24 mouse cellular contexts compared by ENCODE assay signal in genomic region chr16:22499951-22500350, GRCm38 (mm10).
DNase-seq lines count a peak whose midpoint lies in the region; ATAC-seq and TF ChIP-seq lines count a peak whose summit lies in the region.
"Had no signal": no experiment of that assay in that cellular context is flagged by ENCODE, and none has a peak within 500 bp of the region (broad histone marks: within the 10 kb centered on the region; RNA-seq: fewer than 3 reads in every experiment).

No protein-coding gene starts in this region.

- H3K36me3 ChIP-seq in heart, embryonic 12.5 days = no peaks in the 10 kb centered on the region
- no peaks in the 10 kb centered on the region for H3K36me3 ChIP-seq in heart, postnatal 0 days (replicated peaks; ENCODE audit: control insufficient read depth, insufficient read depth, low read length)
- H3K36me3 ChIP-seq: embryonic facial prominence, embryonic 13.5 days; forebrain, embryonic 10.5 days; limb, embryonic 13.5 days; lung, embryonic 15.5 days; midbrain, embryonic 13.5 days; neural tube, embryonic 15.5 days; stomach, embryonic 15.5 days had no signal

- no peak overlapping the region for H3K4me3 ChIP-seq in heart, embryonic 12.5 days
- H3K4me3 ChIP-seq in heart, postnatal 0 days (ENCODE audit: low read depth, low read length) = no peak overlapping the region
- H3K4me3 ChIP-seq: embryonic facial prominence, embryonic 13.5 days; forebrain, embryonic 10.5 days; gastrocnemius, adult 2 months; limb, embryonic 13.5 days; lung, embryonic 15.5 days; midbrain, embryonic 13.5 days; neural tube, embryonic 15.5 days; stomach, embryonic 15.5 days had no signal

- no peak for ATAC-seq in heart, embryonic 12.5 days (ENCODE audit: insufficient number of reproducible peaks, low FRiP score)
- no peak for ATAC-seq in heart, postnatal 0 days (ENCODE audit: insufficient read depth, low read depth)
- 0 out of 2 replicates have a peak, but pooled peaks have one; percentile 26 for ATAC-seq in megakaryocyte progenitor cell, adult 5-6 weeks (replicated peaks; ENCODE audit: poor library complexity)
- ATAC-seq: activated CD4-positive, CD25-positive, alpha-beta regulatory T cell, adult 4 months; forebrain, embryonic 16.5 days; hindbrain, embryonic 16.5 days; midbrain, embryonic 13.5 days had no signal

- peaks cover 44% of the 10 kb centered on the region for H3K4me1 ChIP-seq in heart, embryonic 12.5 days (replicated peaks)
- peaks cover 48% of the 10 kb centered on the region for H3K4me1 ChIP-seq in heart, postnatal 0 days (ENCODE audit: control insufficient read depth, insufficient read depth)
- H3K4me1 ChIP-seq: midbrain, embryonic 13.5 days had no signal

- TF ChIP-seq CTCF in heart, postnatal 0 days (IDR thresholded peaks at IDR 0.05; ENCODE audit: low read depth) = no peak

- H3K9me3 ChIP-seq in heart, embryonic 12.5 days (replicated peaks) = no peaks in the 10 kb centered on the region
- no peaks in the 10 kb centered on the region for H3K9me3 ChIP-seq in heart, postnatal 0 days (replicated peaks; ENCODE audit: control insufficient read depth, low read length)
- H3K9me3 ChIP-seq: embryonic facial prominence, embryonic 13.5 days; forebrain, embryonic 10.5 days; limb, embryonic 13.5 days; lung, embryonic 15.5 days; midbrain, embryonic 13.5 days; neural tube, embryonic 15.5 days; stomach, embryonic 15.5 days had no signal

- no peak overlapping the region for H3K9ac ChIP-seq in heart, embryonic 12.5 days
- no peak overlapping the region for H3K9ac ChIP-seq in heart, postnatal 0 days (replicated peaks; ENCODE audit: low read depth, low read length)
- H3K9ac ChIP-seq: embryonic facial prominence, embryonic 13.5 days; limb, embryonic 13.5 days; lung, embryonic 15.5 days; midbrain, embryonic 13.5 days; neural tube, embryonic 15.5 days; stomach, embryonic 15.5 days had no signal

- H3K27me3 ChIP-seq in heart, embryonic 12.5 days (replicated peaks) = no peaks in the 10 kb centered on the region
- H3K27me3 ChIP-seq in heart, postnatal 0 days (ENCODE audit: control insufficient read depth, insufficient read depth, low read length) = no peaks in the 10 kb centered on the region
- H3K27me3 ChIP-seq: embryonic facial prominence, embryonic 13.5 days; limb, embryonic 13.5 days; lung, embryonic 15.5 days; midbrain, embryonic 13.5 days; neural tube, embryonic 15.5 days; stomach, embryonic 15.5 days had no signal

- peak; percentile 42 for DNase-seq in heart, adult 8-10 months (ENCODE audit: low spot score)
- DNase-seq in adrenal gland, postnatal 10 days = peak; percentile 25
- peak; percentile 46 for DNase-seq in heart, postnatal 0 days (ENCODE audit: low spot score)
- no peak for DNase-seq in retina, postnatal 1 day
- no peak for DNase-seq in embryo, embryonic 10 days (ENCODE audit: low spot score)
- DNase-seq: cerebellum, adult 11-12 months; cerebellum, adult 9-11 months; gastrocnemius, adult 2 months; kidney, postnatal 4 days; right cerebral cortex, postnatal 25 days; thymus, postnatal 14 days had no signal

- no peak overlapping the region for H3K4me2 ChIP-seq in heart, embryonic 12.5 days
- H3K4me2 ChIP-seq in heart, postnatal 0 days (ENCODE audit: low read depth, low read length) = no peak overlapping the region
- H3K4me2 ChIP-seq: embryonic facial prominence, embryonic 13.5 days; limb, embryonic 13.5 days; liver, embryonic 11.5 days; lung, embryonic 15.5 days; midbrain, embryonic 13.5 days; neural tube, embryonic 15.5 days; stomach, embryonic 15.5 days had no signal

- H3K27ac ChIP-seq in heart, embryonic 12.5 days (ENCODE audit: poor library complexity, severe bottlenecking) = no peak overlapping the region
- no peak overlapping the region for H3K27ac ChIP-seq in heart, postnatal 0 days (ENCODE audit: low read depth)
- H3K27ac ChIP-seq: embryonic facial prominence, embryonic 13.5 days; forebrain, embryonic 10.5 days; gastrocnemius, adult 2 months; limb, embryonic 13.5 days; lung, embryonic 15.5 days; midbrain, embryonic 13.5 days; neural tube, embryonic 15.5 days; stomach, embryonic 15.5 days had no signal

- no peak for TF ChIP-seq EP300 in heart, postnatal 0 days (IDR thresholded peaks at IDR 0.05; ENCODE audit: low read depth)

- WGBS in heart, embryonic 12.5 days = 73% methylated on average over 5 of the region's 5 CpGs
- WGBS in heart, postnatal 0 days = 67% methylated on average over 5 of the region's 5 CpGs

Comparison
In these comparisons a context has a peak if more than half of its experiments do, and no peak if none do; other contexts are left out.
1. DNase-seq: peak in heart, adult 8-10 months (single experiment), adrenal gland, postnatal 10 days (single experiment) and heart, postnatal 0 days (single experiment); none in retina, postnatal 1 day (single experiment) and embryo, embryonic 10 days (single experiment).